Mouse (Mus musculus): ENCODE measurements around the gene Ano10. TPM values are rescaled to one million over a fixed set of nuclear protein-coding genes. Genes with fewer than 3 reads are reported as not detected.
"Not testable (repeated sequence)": the region's sequence is repeated elsewhere in the genome, so short reads cannot be mapped to it uniquely, and the experiment has no call there.

Gene Ano10
- polyA plus RNA-seq, 1 experiment = 62.4 TPM

- peaks cover 4% of the 10 kb centered on the region; the same call in 1 of the 2 replicates for H3K4me1 ChIP-seq (ENCODE audit: control insufficient read depth, insufficient read depth, low read length)
- H3K27ac ChIP-seq (ENCODE audit: control insufficient read depth, insufficient read depth, low read depth, low read length, poor library complexity) = no peak overlapping the region
- TF ChIP-seq POLR2A (IDR thresholded peaks at IDR 0.05; ENCODE audit: borderline replicate concordance, control insufficient read depth, low read depth, low read length) = no peak
- TF ChIP-seq CTCF (IDR thresholded peaks at IDR 0.05; ENCODE audit: control insufficient read depth, insufficient read depth, low read length) = no peak
- no peak overlapping the region for H3K4me3 ChIP-seq (replicated peaks; ENCODE audit: control insufficient read depth, low read depth, low read length)
- WGBS = 86% methylated on average over 4 of the region's 4 CpGs
Measured at GRCm38 (mm10) chr9:122320626-122321025, 26.4 kb upstream of the Ano10 start.

GRCm38 (mm10) chr9:122316562-122316961, 22.3 kb upstream of the Ano10 start:
- TF ChIP-seq POLR2A (IDR thresholded peaks at IDR 0.05; ENCODE audit: borderline replicate concordance, control insufficient read depth, low read depth, low read length) (no peak), CTCF (IDR thresholded peaks at IDR 0.05; ENCODE audit: control insufficient read depth, insufficient read depth, low read length) (no peak)
- Histone ChIP-seq H3K27ac (ENCODE audit: control insufficient read depth, insufficient read depth, low read depth, low read length, poor library complexity) (no peak overlapping the region), H3K4me3 (replicated peaks; ENCODE audit: control insufficient read depth, low read depth, low read length) (no peak overlapping the region), H3K4me1 (ENCODE audit: control insufficient read depth, insufficient read depth, low read length) (peaks cover 4% of the 10 kb centered on the region; the same call in 1 of the 2 replicates)
- WGBS = 84% methylated on average over 7 of the region's 7 CpGs

GRCm38 (mm10) chr9:122315501-122315900, 21.3 kb upstream of the Ano10 start:
- no peak for TF ChIP-seq CTCF (IDR thresholded peaks at IDR 0.05; ENCODE audit: control insufficient read depth, insufficient read depth, low read length)
- TF ChIP-seq POLR2A (IDR thresholded peaks at IDR 0.05; ENCODE audit: borderline replicate concordance, control insufficient read depth, low read depth, low read length) = no peak
- WGBS = 87% methylated on average over 11 of the region's 11 CpGs
- Histone ChIP-seq H3K27ac (ENCODE audit: control insufficient read depth, insufficient read depth, low read depth, low read length, poor library complexity) (no peak overlapping the region), H3K4me1 (ENCODE audit: control insufficient read depth, insufficient read depth, low read length) (peaks cover 4% of the 10 kb centered on the region; the same call in 1 of the 2 replicates), H3K4me3 (replicated peaks; ENCODE audit: control insufficient read depth, low read depth, low read length) (no peak overlapping the region)

DNA sequence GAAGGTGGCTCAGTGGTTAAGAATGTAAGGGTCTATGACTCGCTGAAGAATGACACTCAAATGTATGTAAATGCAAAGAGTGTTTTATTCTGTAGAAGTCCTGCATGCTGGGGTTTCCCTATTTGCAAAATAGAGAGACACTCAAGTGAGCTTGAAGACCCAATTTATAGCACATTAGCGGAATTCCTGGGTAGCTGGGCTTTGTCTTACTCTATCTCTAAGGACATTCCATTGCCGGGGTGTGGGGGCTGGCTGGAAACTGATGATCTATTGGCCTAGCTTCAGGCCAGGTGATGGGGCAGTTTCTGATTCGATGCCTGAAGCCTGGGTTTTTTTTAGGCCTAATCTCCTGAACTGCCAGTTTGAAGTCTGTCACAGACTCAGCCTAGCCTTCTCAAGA, 20.7 kb upstream of the Ano10 start:
- Histone ChIP-seq H3K4me1 (ENCODE audit: control insufficient read depth, insufficient read depth, low read length) (peaks cover 4% of the 10 kb centered on the region; the same call in 1 of the 2 replicates), H3K4me3 (replicated peaks; ENCODE audit: control insufficient read depth, low read depth, low read length) (no peak overlapping the region), H3K27ac (ENCODE audit: control insufficient read depth, insufficient read depth, low read depth, low read length, poor library complexity) (no peak overlapping the region)
- TF ChIP-seq POLR2A (IDR thresholded peaks at IDR 0.05; ENCODE audit: borderline replicate concordance, control insufficient read depth, low read depth, low read length) = no peak
- no peak for TF ChIP-seq CTCF (IDR thresholded peaks at IDR 0.05; ENCODE audit: control insufficient read depth, insufficient read depth, low read length)
- WGBS = 81% methylated on average over 4 of the region's 4 CpGs

- H3K27ac ChIP-seq (ENCODE audit: control insufficient read depth, insufficient read depth, low read depth, low read length, poor library complexity) = no peak overlapping the region
- no peak overlapping the region for H3K4me3 ChIP-seq (replicated peaks; ENCODE audit: control insufficient read depth, low read depth, low read length)
- peaks cover 4% of the 10 kb centered on the region; the same call in 1 of the 2 replicates for H3K4me1 ChIP-seq (ENCODE audit: control insufficient read depth, insufficient read depth, low read length)
- TF ChIP-seq CTCF (IDR thresholded peaks at IDR 0.05; ENCODE audit: control insufficient read depth, insufficient read depth, low read length) = no peak
- no peak for TF ChIP-seq POLR2A (IDR thresholded peaks at IDR 0.05; ENCODE audit: borderline replicate concordance, control insufficient read depth, low read depth, low read length)
- WGBS = 90% methylated on average over 6 of the region's 6 CpGs
Measured at GRCm38 (mm10) chr9:122314386-122314785, 20.2 kb upstream of the Ano10 start.

- H3K4me3 ChIP-seq (replicated peaks; ENCODE audit: control insufficient read depth, low read depth, low read length) = not testable (repeated sequence)
Measured at GRCm38 (mm10) chr9:122313128-122313527, 18.9 kb upstream of the Ano10 start.

DNA sequence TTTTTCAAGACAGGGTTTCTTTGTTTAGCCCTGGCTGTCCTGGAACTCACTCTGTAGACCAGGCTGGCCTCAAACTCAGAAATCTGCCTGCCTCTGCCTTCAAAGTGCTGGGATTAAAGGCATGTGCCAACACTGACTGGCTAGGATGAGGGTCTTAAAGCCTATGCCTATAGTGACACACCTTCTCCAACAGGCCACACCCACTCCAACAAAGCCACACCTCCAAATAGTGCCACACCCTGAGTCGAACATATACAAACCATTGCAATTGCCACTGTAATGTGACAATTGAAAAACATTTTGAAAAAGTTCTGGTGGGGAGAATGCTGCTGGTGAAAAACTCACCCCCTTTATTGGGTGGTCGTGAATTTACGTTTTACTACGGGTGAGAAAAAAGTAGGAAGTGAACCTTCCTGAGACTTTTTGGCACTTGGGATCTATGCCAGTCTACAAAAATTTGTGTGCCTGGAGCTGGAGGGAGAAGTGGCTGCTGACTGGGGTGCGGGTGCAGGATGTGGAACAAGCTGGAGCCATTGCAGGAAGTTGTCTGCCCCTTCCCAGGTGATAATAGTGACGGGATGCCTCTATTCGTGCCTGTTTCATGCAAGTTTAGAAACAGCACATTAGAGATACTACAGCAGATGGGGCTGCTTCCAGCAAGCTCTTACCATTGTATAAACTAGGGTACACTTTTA, 18.2 kb upstream of the Ano10 start:
- no peak for TF ChIP-seq CTCF (IDR thresholded peaks at IDR 0.05; ENCODE audit: control insufficient read depth, insufficient read depth, low read length)
- Histone ChIP-seq H3K4me3 (replicated peaks; ENCODE audit: control insufficient read depth, low read depth, low read length) (no peak overlapping the region), H3K4me1 (ENCODE audit: control insufficient read depth, insufficient read depth, low read length) (peaks cover 2% of the 10 kb centered on the region; the same call in 1 of the 2 replicates), H3K27ac (ENCODE audit: control insufficient read depth, insufficient read depth, low read depth, low read length, poor library complexity) (no peak overlapping the region)
- WGBS = 20% methylated on average over 7 of the region's 7 CpGs

More at GRCm38 (mm10) chr9:122313128-122313527, 18.9 kb upstream of the Ano10 start:
- 30% methylated on average over 1 of the region's 1 CpGs for WGBS
- not testable (repeated sequence) for H3K27ac ChIP-seq (ENCODE audit: control insufficient read depth, insufficient read depth, low read depth, low read length, poor library complexity); H3K4me1 ChIP-seq (ENCODE audit: control insufficient read depth, insufficient read depth, low read length)

DNA sequence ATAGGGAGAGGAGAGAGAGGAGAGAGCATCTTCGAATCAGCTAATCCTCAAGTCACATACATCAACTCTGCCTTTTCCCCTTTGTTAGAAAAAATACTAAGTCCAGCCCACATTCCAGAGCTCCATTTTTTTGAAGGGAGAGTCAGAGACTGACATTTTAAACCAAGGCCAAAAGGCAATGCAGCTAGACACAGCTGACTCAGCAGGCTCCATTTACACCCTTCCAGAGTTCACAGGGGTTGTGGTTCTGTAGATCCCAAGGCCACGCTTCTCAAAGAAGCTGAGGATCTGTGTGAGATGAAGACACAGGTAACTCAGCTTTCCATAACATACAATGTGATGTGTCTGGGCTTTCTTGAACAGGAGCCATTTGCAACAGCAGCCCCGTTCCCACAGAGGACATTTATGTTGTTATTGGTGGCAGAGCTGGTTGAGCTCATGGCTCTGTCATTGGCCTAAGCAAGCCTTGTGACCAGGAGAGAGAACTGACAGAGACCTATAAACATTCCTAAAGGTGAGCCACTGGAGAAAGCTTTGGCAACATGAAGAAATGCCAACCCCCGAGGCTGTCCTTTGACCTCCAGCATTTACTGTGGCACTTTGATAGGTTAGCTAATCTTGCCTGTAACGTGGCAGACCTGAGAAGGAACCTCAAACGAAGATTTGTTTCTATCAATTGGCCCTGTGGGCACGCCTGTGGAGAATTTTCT, 17.0 kb upstream of the Ano10 start:
- no peak for TF ChIP-seq POLR2A (IDR thresholded peaks at IDR 0.05; ENCODE audit: borderline replicate concordance, control insufficient read depth, low read depth, low read length)
- TF ChIP-seq CTCF (IDR thresholded peaks at IDR 0.05; ENCODE audit: control insufficient read depth, insufficient read depth, low read length) = no peak
- Histone ChIP-seq H3K4me3 (replicated peaks; ENCODE audit: control insufficient read depth, low read depth, low read length) (no peak overlapping the region), H3K4me1 (ENCODE audit: control insufficient read depth, insufficient read depth, low read length) (peaks cover 2% of the 10 kb centered on the region; the same call in 1 of the 2 replicates), H3K27ac (ENCODE audit: control insufficient read depth, insufficient read depth, low read depth, low read length, poor library complexity) (no peak overlapping the region)
- 57% methylated on average over 7 of the region's 7 CpGs for WGBS

All from bone marrow, adult 2 months (tissue).